Mouse (Mus musculus): ENCODE measurements at regions not wholly inside any gene's neighbourhood (a gene's known extent, or its start where the extent isn't known, plus 50 kb on each side); places are given as distances from the start of the nearest gene placed in this dataset.

GRCm38 (mm10) chr15:96052586-96052985 lies 234.7 kb upstream of the Arid2 start:
- H3K4me3 ChIP-seq (replicated peaks; ENCODE audit: low read length): no peak overlapping the region
- no peak for TF ChIP-seq POLR2A (IDR thresholded peaks at IDR 0.05; ENCODE audit: borderline replicate concordance, extremely low read depth, insufficient read depth, insufficient read length)
- no peak overlapping the region for H3K27ac ChIP-seq (replicated peaks; ENCODE audit: low read depth, low read length)
- H3K27me3 ChIP-seq (ENCODE audit: control insufficient read depth, insufficient read depth, low read length): no peaks in the 10 kb centered on the region
- WGBS: 87% methylated on average over 5 of the region's 5 CpGs
- H3K36me3 ChIP-seq (ENCODE audit: control insufficient read depth, insufficient read depth, low read length): no peaks in the 10 kb centered on the region
- H3K4me2 ChIP-seq (replicated peaks; ENCODE audit: low read depth, low read length, severe bottlenecking): no peak overlapping the region
- no peaks in the 10 kb centered on the region for H3K9me3 ChIP-seq (ENCODE audit: control insufficient read depth, low read length)
- H3K4me1 ChIP-seq (ENCODE audit: control insufficient read depth, insufficient read depth, low read length): no peaks in the 10 kb centered on the region
- DNase-seq (ENCODE audit: low spot score) (no peak), ATAC-seq (ENCODE audit: low FRiP score, low read depth) (no peak)
- H3K9ac ChIP-seq (ENCODE audit: low read depth, low read length, severe bottlenecking): no peak overlapping the region

- no peak for DNase-seq (ENCODE audit: low spot score)
- 52% methylated on average over 10 of the region's 10 CpGs for WGBS
These were observed 232.0 kb upstream of the Arid2 start for GRCm38 (mm10) chr15:96055361-96055760.

GRCm38 (mm10) chr15:96055796-96056473 lies 231.4 kb upstream of the Arid2 start:
- no peak overlapping the region for H3K27ac ChIP-seq (replicated peaks; ENCODE audit: low read depth, low read length)
- TF ChIP-seq POLR2A (IDR thresholded peaks at IDR 0.05; ENCODE audit: borderline replicate concordance, extremely low read depth, insufficient read depth, insufficient read length): no peak
- H3K9me3 ChIP-seq (ENCODE audit: control insufficient read depth, low read length): no peaks in the 10 kb centered on the region
- no peak overlapping the region for H3K4me2 ChIP-seq (replicated peaks; ENCODE audit: low read depth, low read length, severe bottlenecking)
- DNase-seq (ENCODE audit: low spot score) (no peak), ATAC-seq (ENCODE audit: low FRiP score, low read depth) (no peak)
- H3K36me3 ChIP-seq (ENCODE audit: control insufficient read depth, insufficient read depth, low read length): no peaks in the 10 kb centered on the region
- WGBS: 57% methylated on average over 16 of the region's 16 CpGs
- H3K27me3 ChIP-seq (ENCODE audit: control insufficient read depth, insufficient read depth, low read length): no peaks in the 10 kb centered on the region
- no peak overlapping the region for H3K4me3 ChIP-seq (replicated peaks; ENCODE audit: low read length)
- no peak overlapping the region for H3K9ac ChIP-seq (ENCODE audit: low read depth, low read length, severe bottlenecking)
- no peaks in the 10 kb centered on the region for H3K4me1 ChIP-seq (ENCODE audit: control insufficient read depth, insufficient read depth, low read length)

More at GRCm38 (mm10) chr15:96055361-96055760, 232.0 kb upstream of the Arid2 start:
- Histone ChIP-seq H3K27me3 (ENCODE audit: control insufficient read depth, insufficient read depth, low read length) (no peaks in the 10 kb centered on the region), H3K4me3 (replicated peaks; ENCODE audit: low read length) (no peak overlapping the region), H3K9me3 (ENCODE audit: control insufficient read depth, low read length) (no peaks in the 10 kb centered on the region), H3K27ac (replicated peaks; ENCODE audit: low read depth, low read length) (no peak overlapping the region), H3K4me2 (replicated peaks; ENCODE audit: low read depth, low read length, severe bottlenecking) (no peak overlapping the region), H3K36me3 (ENCODE audit: control insufficient read depth, insufficient read depth, low read length) (no peaks in the 10 kb centered on the region), H3K4me1 (ENCODE audit: control insufficient read depth, insufficient read depth, low read length) (no peaks in the 10 kb centered on the region), H3K9ac (ENCODE audit: low read depth, low read length, severe bottlenecking) (no peak overlapping the region)
- no peak for TF ChIP-seq POLR2A (IDR thresholded peaks at IDR 0.05; ENCODE audit: borderline replicate concordance, extremely low read depth, insufficient read depth, insufficient read length)
- no peak for ATAC-seq (ENCODE audit: low FRiP score, low read depth)

GRCm38 (mm10) chr15:96059623-96060022 lies 227.7 kb upstream of the Arid2 start:
- Histone ChIP-seq H3K4me2 (replicated peaks; ENCODE audit: low read depth, low read length, severe bottlenecking) (no peak overlapping the region), H3K27ac (replicated peaks; ENCODE audit: low read depth, low read length) (no peak overlapping the region), H3K4me3 (replicated peaks; ENCODE audit: low read length) (no peak overlapping the region), H3K36me3 (ENCODE audit: control insufficient read depth, insufficient read depth, low read length) (no peaks in the 10 kb centered on the region), H3K9me3 (ENCODE audit: control insufficient read depth, low read length) (no peaks in the 10 kb centered on the region), H3K4me1 (ENCODE audit: control insufficient read depth, insufficient read depth, low read length) (no peaks in the 10 kb centered on the region), H3K27me3 (ENCODE audit: control insufficient read depth, insufficient read depth, low read length) (no peaks in the 10 kb centered on the region), H3K9ac (ENCODE audit: low read depth, low read length, severe bottlenecking) (no peak overlapping the region)
- 67% methylated on average over 3 of the region's 3 CpGs for WGBS
- no peak for TF ChIP-seq POLR2A (IDR thresholded peaks at IDR 0.05; ENCODE audit: borderline replicate concordance, extremely low read depth, insufficient read depth, insufficient read length)
- no peak for DNase-seq (ENCODE audit: low spot score)
- no peak for ATAC-seq (ENCODE audit: low FRiP score, low read depth)

- WGBS: 58% methylated on average over 11 of the region's 11 CpGs
- no peak for ATAC-seq (ENCODE audit: low FRiP score, low read depth)
- no peaks in the 10 kb centered on the region for H3K4me1 ChIP-seq (ENCODE audit: control insufficient read depth, insufficient read depth, low read length)
- H3K4me3 ChIP-seq (replicated peaks; ENCODE audit: low read length): no peak overlapping the region
- TF ChIP-seq POLR2A (IDR thresholded peaks at IDR 0.05; ENCODE audit: borderline replicate concordance, extremely low read depth, insufficient read depth, insufficient read length): no peak
- no peaks in the 10 kb centered on the region for H3K9me3 ChIP-seq (ENCODE audit: control insufficient read depth, low read length)
- no peak overlapping the region for H3K9ac ChIP-seq (ENCODE audit: low read depth, low read length, severe bottlenecking)
- no peak for DNase-seq (ENCODE audit: low spot score)
- no peak overlapping the region for H3K27ac ChIP-seq (replicated peaks; ENCODE audit: low read depth, low read length)
- no peaks in the 10 kb centered on the region for H3K36me3 ChIP-seq (ENCODE audit: control insufficient read depth, insufficient read depth, low read length)
- H3K27me3 ChIP-seq (ENCODE audit: control insufficient read depth, insufficient read depth, low read length): no peaks in the 10 kb centered on the region
- H3K4me2 ChIP-seq (replicated peaks; ENCODE audit: low read depth, low read length, severe bottlenecking): no peak overlapping the region
These were observed 222.7 kb upstream of the Arid2 start for GRCm38 (mm10) chr15:96064499-96065217.
